Mouse (Mus musculus) ES-CJ7 (cell line): ENCODE measurements around the gene Ccdc93.

Source experiments
- DNase-seq: peaks from one replicate; pipeline ENCODE4 v3.0.0; 2011; ENCODE audit warnings: low read depth, low spot score

Ccdc93 gene

DNA sequence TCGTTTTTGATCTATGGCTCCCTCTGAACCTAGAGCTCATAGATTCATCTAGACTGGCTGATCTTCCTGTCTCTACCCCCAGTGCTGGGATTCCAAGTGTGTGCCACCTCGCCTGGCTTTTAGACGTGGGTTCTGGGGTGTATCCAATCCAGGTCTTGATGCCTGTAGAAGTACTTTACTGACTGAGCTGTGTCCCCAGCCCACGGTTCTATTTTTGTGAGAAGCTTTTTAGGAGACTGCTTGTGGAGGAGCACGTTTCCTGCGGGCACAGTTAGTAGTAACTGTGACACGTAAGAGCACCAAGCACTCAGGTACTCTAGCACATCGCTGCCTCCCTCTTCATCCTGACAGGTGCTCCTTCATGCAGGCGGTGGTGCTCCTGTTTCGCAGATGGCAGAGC lies 16.4 kb downstream of the Ccdc93 start:
- DNase-seq = no peak

DNA sequence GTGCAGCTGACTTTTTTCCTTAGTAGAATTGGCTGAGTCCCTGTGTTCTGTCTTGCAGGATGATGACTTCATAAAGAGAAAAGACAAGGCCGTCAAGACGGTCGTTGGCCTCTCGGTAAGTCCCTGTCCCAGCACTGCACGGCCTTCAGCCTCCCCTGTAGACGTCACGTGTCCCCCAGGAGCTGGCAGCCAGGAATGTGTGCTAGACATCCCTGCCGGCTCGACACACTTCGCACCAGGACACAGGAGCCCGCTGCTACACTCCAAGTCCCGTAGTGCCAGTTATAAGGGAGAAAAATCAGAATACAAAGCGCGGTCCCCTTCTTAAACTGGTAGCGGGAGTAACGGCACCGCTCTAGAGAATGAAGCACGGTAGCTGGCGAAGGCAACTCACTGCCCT lies 17.3 kb downstream of the Ccdc93 start:
- DNase-seq = no peak

DNA sequence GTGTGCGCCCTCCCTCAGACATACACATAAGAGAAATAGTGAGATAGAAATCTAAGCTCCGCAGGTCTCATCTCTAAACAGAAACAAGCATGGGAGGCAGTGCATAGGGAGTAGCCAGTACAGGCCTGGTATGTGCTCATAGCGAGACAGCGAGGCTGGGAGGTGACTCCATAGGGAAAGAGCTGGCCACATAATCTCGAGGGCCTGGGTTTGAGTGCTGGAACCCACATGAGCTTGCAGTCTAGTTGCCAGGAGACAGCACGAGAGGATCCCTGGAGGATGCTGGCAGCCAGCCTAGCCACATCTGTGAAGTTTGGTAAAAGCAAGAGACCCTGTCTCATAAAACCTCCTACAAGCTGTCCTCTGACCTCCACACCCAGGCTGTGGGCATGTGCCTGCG lies 20.2 kb downstream of the Ccdc93 start:
- no peak for DNase-seq

DNA sequence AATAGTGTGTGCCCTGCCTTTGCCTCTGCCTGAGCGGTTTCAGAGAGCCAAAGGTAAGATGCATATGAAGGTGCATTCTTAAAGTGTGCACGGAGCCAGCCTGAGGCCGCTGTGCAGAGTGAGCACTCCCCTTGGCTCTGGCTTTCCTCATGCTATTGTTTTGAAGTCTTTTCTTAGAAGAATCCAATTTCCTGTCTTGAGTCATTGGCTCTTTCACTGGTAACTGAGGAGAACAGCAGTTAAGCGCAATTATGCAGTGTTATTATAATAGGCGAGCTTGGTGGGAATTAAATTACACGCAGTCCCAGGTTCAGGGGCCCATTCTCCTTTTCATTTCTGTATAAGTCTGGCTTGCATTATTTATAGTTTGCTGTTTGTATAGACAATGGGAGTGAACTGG lies 21.6 kb downstream of the Ccdc93 start:
- DNase-seq = no peak

DNA sequence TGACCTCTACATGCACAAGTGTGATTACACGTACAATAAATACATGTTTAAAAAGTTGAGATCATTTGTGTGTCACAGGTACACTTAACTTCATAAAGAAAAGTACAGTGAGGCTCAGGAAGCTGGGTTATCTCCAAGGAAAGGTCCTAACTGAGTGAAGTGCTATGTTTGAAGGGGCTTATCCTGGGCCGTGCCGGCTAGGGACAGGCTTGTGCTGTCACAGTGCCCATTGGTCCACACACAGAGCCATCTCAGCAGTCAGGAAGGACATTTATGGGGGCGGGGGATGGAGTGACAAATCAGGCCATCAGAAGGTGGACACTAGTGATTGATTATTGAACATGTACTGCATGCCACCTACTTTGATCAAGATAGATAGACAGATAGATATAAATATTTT lies 22.2 kb downstream of the Ccdc93 start:
- no peak for DNase-seq

DNA sequence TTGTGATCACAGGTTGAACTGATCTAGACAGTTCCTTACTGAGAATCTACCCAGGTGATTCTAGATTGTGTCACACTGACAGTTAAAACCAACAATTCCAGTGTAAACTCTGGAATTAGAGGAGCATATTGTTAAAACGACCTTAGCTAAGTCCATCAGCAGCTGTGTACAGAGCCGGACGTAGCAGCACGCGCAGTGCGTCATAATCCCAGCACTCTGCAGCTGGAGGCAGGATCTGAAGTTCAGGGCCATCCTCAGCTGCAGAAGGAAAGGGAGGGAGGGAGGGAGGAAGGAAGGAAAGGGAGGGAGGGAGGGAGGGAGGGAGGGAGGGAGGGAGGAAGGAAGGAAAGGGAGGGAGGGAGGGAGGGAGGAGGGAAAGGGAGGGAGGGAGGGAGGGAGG lies 24.1 kb downstream of the Ccdc93 start:
- no peak for DNase-seq

DNA sequence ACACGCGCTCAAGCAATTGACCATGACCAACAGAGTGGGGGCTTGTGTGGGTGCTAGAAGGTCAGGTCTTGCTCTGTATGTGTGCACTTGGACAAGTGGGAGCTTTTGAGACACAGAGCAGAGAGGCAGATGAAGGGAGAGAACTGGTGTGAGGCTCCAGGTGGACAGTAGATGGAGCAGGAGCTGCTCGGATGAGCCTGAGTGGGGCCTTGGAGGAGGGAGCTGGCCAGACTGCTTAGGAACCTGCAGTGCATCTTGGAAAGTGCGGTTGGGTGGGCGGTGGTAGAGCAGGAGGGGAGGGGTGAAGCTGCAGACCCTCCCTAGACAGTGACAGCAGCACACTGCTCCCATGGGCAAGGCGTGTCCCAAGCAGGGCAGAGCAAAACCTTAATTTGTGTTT lies 29.2 kb downstream of the Ccdc93 start:
- peak; percentile 36 for DNase-seq

DNA sequence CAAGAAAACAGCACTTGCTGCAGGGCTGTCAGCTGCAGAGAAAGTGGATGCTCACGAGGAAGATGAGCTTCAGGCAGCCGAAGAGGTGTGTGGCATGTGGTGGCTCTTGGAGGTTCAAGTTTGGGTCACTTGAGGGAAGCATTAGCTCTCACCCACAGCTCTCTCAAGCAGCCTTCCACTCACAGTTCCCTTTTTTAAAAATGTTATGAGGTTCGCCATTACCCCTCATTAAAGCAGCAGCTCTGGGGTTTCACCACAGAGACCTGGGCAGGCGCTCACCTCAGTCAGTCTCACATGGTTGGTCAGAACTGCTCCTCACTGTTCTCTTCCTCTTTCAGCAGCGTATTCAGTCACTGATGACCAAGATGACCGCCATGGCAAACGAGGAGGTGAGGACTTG lies 31.0 kb downstream of the Ccdc93 start:
- no peak for DNase-seq

DNA sequence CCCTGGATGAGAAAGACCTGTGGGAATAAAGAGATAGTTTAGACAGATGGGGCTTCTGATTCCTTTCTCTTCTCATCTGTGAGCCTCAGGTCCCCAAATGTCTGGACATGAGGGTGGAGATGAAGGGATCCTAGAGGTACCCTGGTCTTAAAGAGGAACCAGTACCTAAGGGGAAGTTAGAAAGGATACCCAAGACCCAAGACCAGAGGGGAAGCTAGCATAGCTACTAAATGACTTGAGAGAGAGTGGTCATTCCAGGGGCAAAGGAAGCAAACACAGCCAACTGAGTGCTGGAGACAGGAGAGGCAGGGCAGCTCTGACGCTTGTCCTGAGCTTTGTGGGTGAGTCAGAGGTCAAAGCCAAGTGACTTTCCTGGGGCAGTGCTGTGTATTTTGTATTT lies 31.8 kb downstream of the Ccdc93 start:
- no peak for DNase-seq

DNA sequence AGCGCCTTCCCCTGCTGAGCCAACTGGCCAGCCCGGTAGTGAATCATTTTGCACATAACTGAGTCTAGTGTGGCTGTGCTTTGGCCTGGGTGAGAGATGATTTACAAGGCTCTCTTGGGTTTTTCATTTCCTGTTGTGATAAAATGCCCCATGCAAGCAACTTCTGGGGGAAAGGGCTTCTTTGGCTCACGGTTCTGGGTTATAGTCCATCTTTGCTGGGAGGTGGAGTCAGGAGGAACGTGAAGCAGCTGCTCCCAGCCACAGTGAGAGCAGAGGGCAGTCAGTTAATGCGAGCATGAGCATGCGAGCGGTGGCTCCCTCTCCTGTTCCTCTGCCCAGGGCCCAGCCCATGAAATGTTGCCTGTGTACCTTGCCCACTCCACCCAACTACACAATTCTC lies 33.0 kb downstream of the Ccdc93 start:
- DNase-seq = no peak

DNA sequence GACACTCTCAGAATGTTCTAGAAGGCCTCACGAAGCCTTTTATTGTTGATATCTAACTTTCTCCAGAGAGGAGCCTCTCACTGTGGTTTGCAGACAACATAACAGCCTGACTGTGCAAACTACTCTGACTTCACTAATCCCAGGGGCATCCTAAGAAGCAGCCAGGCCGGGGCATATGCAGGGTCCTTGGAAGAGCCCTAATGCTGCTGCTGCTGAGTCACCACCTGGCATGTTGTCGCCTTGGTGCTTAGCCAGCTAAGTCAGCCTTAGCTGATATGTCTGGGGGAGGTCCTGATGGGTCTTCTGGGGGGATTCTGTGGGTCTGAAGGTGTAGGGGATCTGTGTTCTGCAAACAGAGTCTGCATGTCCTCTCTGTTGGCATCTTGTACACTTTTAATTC lies 35.4 kb downstream of the Ccdc93 start:
- DNase-seq = no peak

DNA sequence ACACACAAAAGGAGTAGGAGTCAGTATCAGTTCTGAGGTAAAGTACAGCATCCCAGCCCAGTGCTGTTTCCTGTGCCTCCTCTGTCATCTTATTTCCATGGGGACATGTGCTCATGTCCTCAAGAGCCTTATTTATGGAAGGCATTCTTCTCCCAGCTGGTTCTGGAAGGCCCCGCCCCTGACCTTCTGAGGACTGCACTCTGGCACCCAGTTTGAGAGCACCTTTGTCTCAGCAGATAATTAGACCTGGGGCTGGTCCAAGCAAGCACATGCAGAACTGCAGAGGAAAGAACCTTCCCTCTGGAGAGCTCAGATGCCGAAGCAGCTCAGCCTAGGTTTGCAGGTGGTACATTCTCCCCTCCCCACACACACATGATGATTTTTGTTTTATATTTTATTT lies 37.4 kb downstream of the Ccdc93 start:
- no peak for DNase-seq

DNA sequence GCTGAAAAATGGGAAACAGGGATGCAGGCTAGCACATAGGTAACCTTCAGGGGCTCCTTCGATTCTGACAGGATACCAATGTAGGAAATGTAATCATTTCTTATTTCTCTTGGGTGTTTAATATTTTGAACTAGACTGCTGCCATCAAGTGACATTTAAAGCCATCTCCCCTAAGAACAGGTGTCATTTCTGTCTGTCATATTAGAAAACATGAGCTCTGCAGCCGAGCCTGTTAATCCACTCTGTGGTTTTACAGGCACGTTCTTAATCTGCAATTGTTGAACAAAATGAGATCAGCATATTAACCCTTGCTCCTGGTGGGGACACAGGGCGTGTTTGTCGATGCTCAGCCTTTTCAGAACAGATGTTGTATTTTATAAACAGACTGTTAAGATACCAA lies 40.7 kb downstream of the Ccdc93 start:
- DNase-seq = no peak

DNA sequence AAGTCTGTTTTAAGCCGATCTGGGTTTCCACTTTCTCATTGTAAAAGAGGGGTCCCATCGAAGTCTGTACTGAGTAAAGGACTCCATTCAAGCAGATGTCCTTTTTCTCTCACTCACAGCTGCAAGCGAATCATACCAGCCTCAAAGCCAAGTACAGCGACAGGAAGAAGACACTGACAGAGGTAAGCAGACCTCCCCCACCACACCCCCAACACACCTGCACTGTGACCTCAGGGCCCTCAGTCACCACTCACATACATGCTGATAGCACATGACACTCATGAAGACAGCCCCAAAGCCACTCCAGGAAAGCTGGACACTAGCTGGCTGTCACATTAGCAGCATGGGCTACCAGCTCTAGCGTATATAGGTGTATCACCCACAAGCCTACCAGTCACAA lies 46.9 kb downstream of the Ccdc93 start:
- no peak for DNase-seq

DNA sequence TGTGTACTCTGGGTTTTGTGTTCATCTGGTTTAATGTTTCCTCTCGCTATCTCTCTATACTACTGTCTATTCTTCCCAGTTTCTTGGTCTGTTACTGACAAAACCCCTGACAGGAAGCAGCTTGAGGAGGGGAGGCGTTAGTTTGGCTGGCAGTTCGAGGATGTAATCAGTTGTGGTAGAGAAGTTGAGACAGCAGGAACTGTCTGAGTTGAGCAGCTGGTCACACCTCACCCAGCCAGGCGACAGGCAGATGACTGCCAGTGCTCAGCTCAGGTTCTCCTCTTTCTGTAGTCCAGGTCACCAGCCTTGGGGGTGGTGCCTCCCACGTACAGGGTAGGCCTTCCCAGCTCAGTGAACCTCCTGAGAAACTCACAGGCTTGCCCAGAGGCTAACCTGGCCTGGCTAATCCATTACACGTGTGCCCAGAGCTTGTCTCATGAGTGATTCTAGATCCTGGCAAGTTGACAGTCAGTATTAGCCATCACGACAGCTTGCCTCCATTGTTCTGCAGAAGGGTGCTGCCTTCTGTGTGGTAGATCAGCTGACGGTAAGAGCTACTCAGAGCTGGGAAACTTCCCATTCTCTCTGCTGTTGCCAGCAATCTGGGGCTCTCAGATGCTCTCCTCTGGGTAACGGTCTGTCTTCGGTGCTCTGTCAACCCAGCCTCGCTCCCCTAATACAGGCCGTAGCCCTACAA lies 47.6 kb downstream of the Ccdc93 start:
- no peak for DNase-seq

DNA sequence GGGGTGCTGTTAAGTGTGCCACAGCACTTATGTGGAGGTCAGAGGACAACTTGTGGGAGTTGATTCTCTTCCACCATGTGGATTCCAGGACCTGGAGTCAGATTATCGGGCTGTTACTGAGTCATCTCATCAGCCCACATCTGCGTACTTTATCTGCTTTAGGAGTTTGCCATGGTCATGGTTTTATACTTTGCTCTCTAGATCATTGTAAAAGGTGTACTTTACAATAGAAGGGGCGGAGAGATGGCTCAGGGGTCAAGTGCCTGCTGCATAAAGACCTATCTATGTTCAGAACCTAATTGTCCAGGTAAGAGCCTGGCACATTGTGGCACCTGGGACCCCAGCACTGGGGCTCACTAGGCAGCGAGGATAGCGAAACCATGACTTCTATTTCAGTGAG lies 48.6 kb downstream of the Ccdc93 start:
- no peak for DNase-seq

DNA sequence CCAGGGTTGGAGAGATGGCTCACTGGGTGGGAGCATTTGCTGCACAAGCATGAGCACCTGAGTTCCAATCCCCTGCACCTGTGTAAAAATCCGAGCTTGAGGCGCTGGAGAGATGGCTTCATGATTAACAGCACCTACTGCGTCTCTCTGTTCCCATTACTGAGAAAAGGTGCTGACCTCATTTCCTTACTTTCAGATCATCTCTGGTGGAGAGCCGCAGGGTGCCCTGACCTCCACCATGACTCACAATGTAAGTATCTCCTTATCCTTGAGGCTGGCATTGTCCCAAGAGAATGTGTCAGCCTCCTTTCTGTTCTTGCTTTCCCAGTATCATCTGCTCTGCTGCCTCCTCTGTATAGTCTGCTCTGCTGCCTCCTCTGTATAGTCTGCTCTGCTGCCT lies 52.2 kb downstream of the Ccdc93 start:
- DNase-seq = no peak

DNA sequence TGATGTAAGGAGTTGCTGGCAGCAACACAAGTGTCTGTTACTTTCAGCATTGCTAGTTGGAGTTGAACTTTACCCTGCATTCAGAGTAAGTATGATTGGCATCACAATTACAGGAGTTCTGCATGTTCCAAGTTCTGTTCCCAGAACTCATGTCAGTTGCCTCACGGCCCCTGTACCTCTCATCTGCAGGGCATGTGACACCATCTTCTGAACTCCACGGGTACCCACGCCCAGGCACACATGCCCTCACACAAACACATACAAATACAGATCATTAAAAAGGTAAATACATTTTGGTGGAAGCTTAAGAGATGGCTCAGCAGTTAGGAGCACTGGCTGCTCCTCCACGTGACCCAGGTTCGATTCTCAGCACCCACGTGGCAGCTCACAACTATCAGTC lies 56.0 kb downstream of the Ccdc93 start:
- DNase-seq = no peak

DNA sequence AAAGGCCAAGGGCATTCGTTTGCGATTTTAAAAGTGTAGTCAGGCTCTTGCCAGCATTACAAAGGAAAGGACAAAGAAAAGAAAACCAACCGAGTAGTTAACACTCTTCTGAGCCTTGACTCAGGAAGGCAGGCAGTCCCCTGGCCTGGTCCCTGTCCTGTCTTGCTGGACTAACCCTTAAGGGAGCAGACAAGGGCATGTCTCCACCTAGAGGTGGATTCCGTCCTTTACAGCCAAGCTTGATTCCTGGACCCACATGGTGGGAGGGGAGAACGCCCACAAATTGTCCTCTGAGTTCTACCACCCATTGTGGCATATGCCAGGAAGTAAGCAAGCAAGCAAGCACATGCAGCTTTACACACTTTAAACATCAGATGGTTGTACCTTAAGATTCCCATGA lies 59.4 kb downstream of the Ccdc93 start:
- DNase-seq = peak; percentile 59

DNA sequence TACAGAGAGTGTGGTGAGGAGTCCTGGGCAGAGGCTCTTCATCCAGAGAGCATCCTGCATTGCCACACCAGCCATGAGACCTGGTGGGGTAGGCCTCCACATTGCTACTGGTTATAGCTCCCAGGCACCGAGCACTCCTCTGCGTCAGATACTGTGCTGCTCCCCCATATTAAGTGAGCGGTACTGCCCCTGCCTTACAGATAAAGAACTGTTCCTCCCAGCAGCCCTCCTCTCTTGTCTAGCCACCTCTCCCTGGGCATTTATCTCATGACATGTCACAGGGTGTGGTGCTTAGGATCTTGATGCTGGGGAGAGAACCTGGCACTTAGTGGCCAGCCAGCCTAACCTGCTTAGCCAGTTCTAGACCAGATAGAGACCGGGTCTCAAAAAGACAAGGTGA lies 66.2 kb downstream of the Ccdc93 start:
- no peak for DNase-seq

DNA sequence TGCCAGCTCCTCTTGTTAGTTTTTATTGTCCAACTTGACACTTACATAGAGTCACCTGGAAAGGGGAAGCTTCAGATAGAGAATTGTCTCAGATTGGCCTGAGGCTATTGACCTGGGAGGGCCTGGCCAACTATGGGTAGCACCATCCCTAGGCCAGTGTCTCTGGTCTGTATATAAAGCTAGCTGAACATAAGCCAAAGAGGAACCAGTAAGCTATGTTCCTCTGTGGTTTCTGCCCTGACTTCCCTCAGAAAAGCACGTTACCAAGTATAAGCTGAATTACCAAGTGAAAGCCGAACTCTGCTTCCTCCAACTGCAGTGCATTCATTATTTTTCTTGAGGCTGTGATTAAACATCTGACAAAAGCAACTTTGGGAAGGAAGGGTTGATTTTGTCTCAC lies 77.9 kb downstream of the Ccdc93 start:
- DNase-seq = no peak

DNA sequence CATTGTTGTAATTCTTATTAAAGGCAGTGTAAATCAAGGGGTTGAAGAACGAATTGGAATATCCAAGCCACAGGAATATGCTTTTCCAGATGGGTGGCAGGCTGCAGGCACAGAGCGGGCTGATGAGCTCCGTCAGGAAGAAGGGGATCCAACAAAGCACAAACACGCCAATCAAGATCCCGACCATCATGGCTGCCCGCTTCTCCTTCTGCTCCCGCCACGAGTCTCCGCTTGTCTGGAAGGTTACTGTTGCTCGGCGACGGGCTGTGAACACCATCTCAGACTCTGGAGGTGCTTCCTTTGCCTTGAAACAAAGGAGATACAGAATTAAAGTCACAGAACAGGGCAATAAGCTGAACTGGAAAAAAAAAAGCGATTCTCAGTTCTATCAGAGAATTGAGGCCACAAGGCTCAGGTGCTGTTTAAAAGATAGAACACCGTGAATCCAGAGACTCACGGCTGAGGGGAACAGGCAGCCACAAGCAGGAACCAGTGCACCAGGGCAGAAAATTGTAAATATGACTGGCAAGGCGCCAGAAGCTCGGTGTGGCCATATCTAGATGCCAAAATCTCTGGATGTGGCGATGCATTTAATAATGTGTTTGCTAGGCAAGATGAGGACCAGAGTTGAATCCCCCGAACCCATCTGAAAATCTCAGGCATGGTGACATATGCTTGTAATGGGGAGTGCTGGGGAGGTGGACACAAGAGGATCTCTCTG lies 79.7 kb downstream of the Ccdc93 start:
- DNase-seq = no peak

DNA sequence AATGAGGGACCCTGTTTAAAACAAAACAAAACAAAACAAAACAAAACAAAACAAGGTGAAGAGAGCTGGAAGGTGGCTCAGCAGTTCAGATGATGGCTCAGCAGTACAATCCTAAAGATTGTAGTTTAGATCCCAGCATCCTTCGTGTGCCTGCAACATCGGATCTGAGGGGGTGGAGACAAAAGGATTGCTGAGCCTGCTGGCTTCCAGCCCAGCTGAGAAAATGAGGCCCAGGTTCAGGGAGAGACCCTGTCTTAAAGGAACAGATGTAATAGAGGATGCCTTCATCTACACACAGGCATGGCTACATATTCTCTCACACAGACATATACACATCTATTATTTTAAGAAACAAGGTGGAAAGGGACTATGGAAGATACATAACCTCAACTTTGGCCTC lies 80.3 kb downstream of the Ccdc93 start:
- DNase-seq = no peak

DNA sequence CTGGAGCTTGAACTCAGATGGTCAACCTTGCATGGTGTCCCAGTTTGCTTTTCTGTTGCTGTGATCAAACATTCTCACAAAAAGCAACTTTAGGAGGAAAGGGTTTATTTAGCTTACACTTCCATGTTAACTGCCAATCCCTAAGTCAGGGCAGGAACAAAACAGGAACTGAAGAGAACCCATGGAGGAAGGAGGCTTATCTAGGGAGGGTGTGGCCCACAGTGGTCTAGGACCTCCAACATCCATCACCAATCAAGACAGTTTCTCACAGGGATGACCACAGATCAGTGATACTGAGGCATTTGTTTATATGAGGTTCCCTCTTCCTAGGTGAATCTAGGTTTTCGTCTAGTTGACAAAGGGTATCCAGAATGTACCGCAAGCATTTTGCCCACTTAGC lies 81.1 kb downstream of the Ccdc93 start:
- DNase-seq = no peak
